Mouse (Mus musculus): Measurements from ENCODE around the gene Usp37.

GRCm38 (mm10) chr1:74519875-74520274, 24.2 kb downstream of the Usp37 start:
- TF ChIP-seq CTCF (IDR thresholded peaks at IDR 0.05; ENCODE audit: low read depth) (no peak), EP300 (IDR thresholded peaks at IDR 0.05; ENCODE audit: low read depth) (no peak)

All from liver, embryonic 14.5 days (tissue).